Comparison of ENCODE assay signal across 8 mouse cellular contexts in genomic region chr2:132577431-132577981, GRCm38 (mm10). TPM values are rescaled to one million over a fixed set of nuclear protein-coding genes. Genes with fewer than 3 reads are reported as not detected.
DNase-seq lines count a peak whose midpoint lies in the region; ATAC-seq and TF ChIP-seq lines count a peak whose summit lies in the region.

No protein-coding gene starts in this region.

- TF ChIP-seq POLR2A in thymus, adult 2 months (IDR thresholded peaks at IDR 0.05; ENCODE audit: control insufficient read depth, extremely low read depth, insufficient read depth, low read length, poor library complexity), result no peak

- peak overlapping the region; percentile 81 for H3K4me3 ChIP-seq in intestine, embryonic 15.5 days (replicated peaks)
- H3K4me3 ChIP-seq in liver, embryonic 13.5 days (replicated peaks), result peak overlapping the region; percentile 91
- peak overlapping the region; percentile 90 for H3K4me3 ChIP-seq in thymus, adult 2 months (ENCODE audit: control insufficient read depth, insufficient read depth, low read length)

- no peak for TF ChIP-seq CTCF in thymus, adult 2 months (IDR thresholded peaks at IDR 0.05; ENCODE audit: borderline replicate concordance, control insufficient read depth, extremely low read depth, insufficient read depth, low read length, poor library complexity)

- H3K4me1 ChIP-seq in intestine, embryonic 15.5 days (replicated peaks), result peaks cover 7% of the 10 kb centered on the region
- peaks cover 49% of the 10 kb centered on the region for H3K4me1 ChIP-seq in liver, embryonic 13.5 days (replicated peaks)
- H3K4me1 ChIP-seq in thymus, adult 2 months (replicated peaks; ENCODE audit: control insufficient read depth, insufficient read depth, low read length), result peaks cover 8% of the 10 kb centered on the region

- DNase-seq in 3134 (ENCODE audit: extremely low read depth, insufficient read length, low spot score) (peak; percentile 77), NIH3T3 (ENCODE audit: low read depth) (peak; percentile 47)
- DNase-seq in cerebellum, postnatal 36 days, result peak; percentile 62 to 63
- peak; percentile 48 to 51 for DNase-seq in frontal cortex, postnatal 36 days (ENCODE audit: low spot score in 2 of 2)
- peak; percentile 59 for DNase-seq in liver, embryonic 13.5 days
- peak; percentile 63 for DNase-seq in thymus, adult 2 months

- H3K9me3 ChIP-seq in intestine, embryonic 15.5 days, result no peaks in the 10 kb centered on the region
- no peaks in the 10 kb centered on the region for H3K9me3 ChIP-seq in liver, embryonic 13.5 days (replicated peaks)

- H3K36me3 ChIP-seq in intestine, embryonic 15.5 days, result no peaks in the 10 kb centered on the region
- no peaks in the 10 kb centered on the region; the same call in 1 of the 2 replicates for H3K36me3 ChIP-seq in liver, embryonic 13.5 days
- H3K36me3 ChIP-seq in thymus, adult 2 months (ENCODE audit: control insufficient read depth, insufficient read depth, low read length), result no peaks in the 10 kb centered on the region

- H3K27me3 ChIP-seq in intestine, embryonic 15.5 days (replicated peaks), result no peaks in the 10 kb centered on the region
- no peaks in the 10 kb centered on the region for H3K27me3 ChIP-seq in liver, embryonic 13.5 days
- no peaks in the 10 kb centered on the region for H3K27me3 ChIP-seq in thymus, adult 2 months (ENCODE audit: control insufficient read depth, insufficient read depth, low read length)

- ATAC-seq in intestine, embryonic 15.5 days, result peak; percentile 86
- ATAC-seq in liver, embryonic 13.5 days (ENCODE audit: low read depth), result peak; percentile 54
- peak; percentile 61 for ATAC-seq in monocyte, adult 5-6 weeks (replicated peaks; ENCODE audit: insufficient number of reproducible peaks, low FRiP score, low TSS enrichment, poor library complexity, severe bottlenecking)

- 0% methylated on average over 36 of the region's 41 CpGs for WGBS in intestine, embryonic 15.5 days
- WGBS in liver, embryonic 13.5 days (ENCODE audit: insufficient replicate concordance), result under 1% methylated on average over 40 of the region's 41 CpGs
- WGBS in thymus, adult 2 months, result under 1% methylated on average over 41 of the region's 41 CpGs

- H3K27ac ChIP-seq in intestine, embryonic 15.5 days, result peak overlapping the region; percentile 99
- H3K27ac ChIP-seq in liver, embryonic 13.5 days, result peak overlapping the region; percentile 99
- peak overlapping the region; percentile 80 for H3K27ac ChIP-seq in thymus, adult 2 months (ENCODE audit: control insufficient read depth, insufficient read depth, low read length)

- H3K4me2 ChIP-seq in intestine, embryonic 15.5 days (replicated peaks), result peak overlapping the region; percentile 75
- H3K4me2 ChIP-seq in liver, embryonic 13.5 days, result peak overlapping the region; percentile 78

- H3K9ac ChIP-seq in intestine, embryonic 15.5 days, result peak overlapping the region; percentile 90
- H3K9ac ChIP-seq in liver, embryonic 13.5 days, result peak overlapping the region; percentile 99

RNA-seq across cellular contexts. Expression of gene Gpcpd1, which starts 10.0 kb away (rescaled TPM):
- polyA plus RNA-seq in intestine, embryonic 15.5 days (2015; fragmentation: Nextera tagmentation; extraction: Ambion mirVana), result 22.3 and 28.8 TPM in 2 replicates
- polyA plus RNA-seq in liver, embryonic 13.5 days (2015; fragmentation: Nextera tagmentation; extraction: Ambion mirVana), result 64.5 and 67.6 TPM in 2 replicates
- 230 to 311 TPM (median 284 TPM) in 3 replicates for total RNA-seq in monocyte, adult 5-6 weeks (2017)
- polyA plus RNA-seq in thymus, adult 2 months (2012; rRNA removed), result 11.0 and 13.9 TPM in 2 replicates

Comparison
In these comparisons a context has a peak if more than half of its experiments do, and no peak if none do; other contexts are left out.
1. Peak in every context shown above with its lines: DNase-seq, ATAC-seq, H3K4me3 ChIP-seq and H3K27ac ChIP-seq.